Mouse (Mus musculus): Measurements from ENCODE around the gene Fam168a.

DNA sequence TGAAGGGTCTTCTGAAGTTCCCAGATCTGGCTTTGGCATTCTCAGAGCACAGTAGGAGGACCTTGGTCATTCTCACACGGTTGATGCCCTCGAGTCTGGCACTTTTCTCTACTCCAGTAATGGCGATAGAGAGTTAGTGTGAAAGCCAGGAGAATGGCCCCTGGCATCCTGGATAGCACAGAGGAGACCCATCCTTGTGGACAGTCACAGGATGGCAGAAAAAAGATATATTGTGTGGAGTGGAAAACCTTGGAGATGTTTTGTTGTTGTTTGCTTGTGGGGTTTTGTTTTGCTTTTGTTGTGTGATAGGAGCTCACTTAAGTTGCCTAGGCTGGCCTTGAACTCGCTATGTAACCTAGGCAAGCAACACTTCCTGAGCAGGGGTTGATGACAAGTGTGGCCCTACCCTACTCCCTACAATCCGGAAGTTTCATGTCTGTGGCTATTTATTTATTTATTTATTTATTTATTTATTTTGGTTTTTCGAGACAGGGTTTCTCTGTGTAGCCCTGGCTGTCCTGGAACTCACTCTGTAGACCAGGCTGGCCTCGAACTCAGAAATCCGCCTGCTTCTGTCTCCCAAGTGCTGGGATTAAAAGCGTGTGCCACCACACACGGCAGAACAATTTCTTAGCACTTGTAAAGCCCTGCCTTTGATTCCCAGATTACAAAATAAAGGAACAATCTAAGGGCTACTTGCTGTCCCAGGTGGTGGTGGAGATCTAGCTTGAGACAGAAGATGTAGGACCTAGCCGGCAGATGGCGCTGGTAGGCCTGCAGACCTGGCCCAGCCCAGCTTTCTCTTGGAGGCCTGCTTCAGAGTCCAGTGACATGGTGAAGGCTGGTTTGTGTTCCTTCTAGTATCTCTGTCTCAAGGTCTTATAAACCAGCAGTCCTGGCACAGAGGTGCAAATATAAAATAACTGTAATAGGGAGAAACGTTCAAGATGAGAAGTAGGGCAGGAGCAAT, 21.1 kb upstream of the Fam168a start:
- TF ChIP-seq NANOG (IDR thresholded peaks at IDR 0.05; ENCODE audit: borderline replicate concordance, low read length): no peak
- peak; percentile 60 for TF ChIP-seq CTCF (conservative IDR thresholded peaks at IDR 0.05; ENCODE audit: low read length)

Data from E14TG2a.4 (cell line).